Mouse (Mus musculus) thymus, adult 2 months (tissue): ENCODE results near the gene H60b.

ENCODE experiments used
- CTCF ChIP-seq: fragments of 200-500 bp; IDR thresholded peaks from 2 replicates; pipeline ENCODE4 v1.5.1; 2012; ENCODE audit warnings: mild to moderate bottlenecking, control low read depth, low read length, moderate library complexity, borderline replicate concordance; ENCODE audit not compliant: control insufficient read depth, poor library complexity, insufficient read depth; ENCODE audit errors: extremely low read depth
- POLR2A ChIP-seq: fragments of 200-500 bp; IDR thresholded peaks from 2 replicates; pipeline ENCODE4 v1.6.1; 2012; ENCODE audit warnings: mild to moderate bottlenecking, low read length, control low read depth, moderate library complexity; ENCODE audit not compliant: control insufficient read depth, poor library complexity, insufficient read depth; ENCODE audit errors: extremely low read depth

- no peak for TF ChIP-seq CTCF
- no peak for TF ChIP-seq POLR2A
Observed at GRCm38 (mm10) chr10:22159581-22160140, 1.3 kb downstream of the H60b start.
